Mouse (Mus musculus): ENCODE data around the gene Prg2.

The Prg2 gene

GRCm38 (mm10) chr2:84980188-84980587 lies at the start of gene Prg2:
Gene Prg2 (plus strand): TSS chr2:84980461.
- DNase-seq: no peak

GRCm38 (mm10) chr2:84933992-84934648 lies 46.1 kb upstream of the Prg2 start:
- no peak for DNase-seq

- DNase-seq: no peak
These were observed 45.6 kb upstream of the Prg2 start for GRCm38 (mm10) chr2:84934649-84935007.

GRCm38 (mm10) chr2:84935065-84935464 lies 45.2 kb upstream of the Prg2 start:
- no peak for DNase-seq

GRCm38 (mm10) chr2:84936474-84937429 lies 43.5 kb upstream of the Prg2 start, which contains the start of gene Slc43a3:
Gene Slc43a3 (plus strand): TSS chr2:84936579.
- peak; percentile 81 for DNase-seq

GRCm38 (mm10) chr2:84937491-84938150 lies 42.6 kb upstream of the Prg2 start:
- no peak for DNase-seq

- no peak for DNase-seq
These were observed 41.9 kb upstream of the Prg2 start for GRCm38 (mm10) chr2:84938249-84938946.

GRCm38 (mm10) chr2:84939306-84939705 lies 41.0 kb upstream of the Prg2 start:
- no peak for DNase-seq

- DNase-seq: no peak
These were observed 40.5 kb upstream of the Prg2 start for GRCm38 (mm10) chr2:84939711-84940110.

- DNase-seq: no peak
These were observed 38.9 kb upstream of the Prg2 start for GRCm38 (mm10) chr2:84941332-84941731.

GRCm38 (mm10) chr2:84941795-84942194 lies 38.5 kb upstream of the Prg2 start:
- DNase-seq: no peak

- DNase-seq: no peak
These were observed 33.0 kb upstream of the Prg2 start for GRCm38 (mm10) chr2:84947154-84947771.

GRCm38 (mm10) chr2:84948252-84948651 lies 32.0 kb upstream of the Prg2 start:
- DNase-seq: no peak

GRCm38 (mm10) chr2:84948721-84949120 lies 31.5 kb upstream of the Prg2 start:
- DNase-seq: no peak

- DNase-seq: no peak
These were observed 29.2 kb upstream of the Prg2 start for GRCm38 (mm10) chr2:84951027-84951426.

- DNase-seq: no peak
These were observed 28.0 kb upstream of the Prg2 start for GRCm38 (mm10) chr2:84952251-84952650.

- DNase-seq: no peak
These were observed 27.6 kb upstream of the Prg2 start for GRCm38 (mm10) chr2:84952693-84953092.

GRCm38 (mm10) chr2:84955435-84955834 lies 24.8 kb upstream of the Prg2 start:
- no peak for DNase-seq

- DNase-seq: peak; percentile 64
These were observed 24.0 kb upstream of the Prg2 start for GRCm38 (mm10) chr2:84956274-84956673.

- no peak for DNase-seq
These were observed 21.5 kb upstream of the Prg2 start for GRCm38 (mm10) chr2:84958588-84959264.

- no peak for DNase-seq
These were observed 19.0 kb upstream of the Prg2 start for GRCm38 (mm10) chr2:84961300-84961699.

GRCm38 (mm10) chr2:84961901-84962300 lies 18.4 kb upstream of the Prg2 start:
- DNase-seq: no peak
